Mouse (Mus musculus) spleen, embryonic (tissue): ENCODE measurements around the gene Krt13.

Experiments
- CTCF ChIA-PET: fragments of 350-600 bp; sonication (Branson Sonifier 250); formaldehyde crosslinking; loops from one replicate; lab custom pipeline; 2022; lab: Charles Lee

The Krt13 gene

GRCm38 (mm10) chr11:100112935-100113741 lies 8.2 kb downstream of the Krt13 start:
- CTCF ChIA-PET, result no interaction called here

GRCm38 (mm10) chr11:100105576-100106122 lies 15.7 kb downstream of the Krt13 start, which contains the start of gene Krt36:
Krt36 (minus strand) TSS chr11:100105626.
- CTCF ChIA-PET, result no interaction called here

DNA sequence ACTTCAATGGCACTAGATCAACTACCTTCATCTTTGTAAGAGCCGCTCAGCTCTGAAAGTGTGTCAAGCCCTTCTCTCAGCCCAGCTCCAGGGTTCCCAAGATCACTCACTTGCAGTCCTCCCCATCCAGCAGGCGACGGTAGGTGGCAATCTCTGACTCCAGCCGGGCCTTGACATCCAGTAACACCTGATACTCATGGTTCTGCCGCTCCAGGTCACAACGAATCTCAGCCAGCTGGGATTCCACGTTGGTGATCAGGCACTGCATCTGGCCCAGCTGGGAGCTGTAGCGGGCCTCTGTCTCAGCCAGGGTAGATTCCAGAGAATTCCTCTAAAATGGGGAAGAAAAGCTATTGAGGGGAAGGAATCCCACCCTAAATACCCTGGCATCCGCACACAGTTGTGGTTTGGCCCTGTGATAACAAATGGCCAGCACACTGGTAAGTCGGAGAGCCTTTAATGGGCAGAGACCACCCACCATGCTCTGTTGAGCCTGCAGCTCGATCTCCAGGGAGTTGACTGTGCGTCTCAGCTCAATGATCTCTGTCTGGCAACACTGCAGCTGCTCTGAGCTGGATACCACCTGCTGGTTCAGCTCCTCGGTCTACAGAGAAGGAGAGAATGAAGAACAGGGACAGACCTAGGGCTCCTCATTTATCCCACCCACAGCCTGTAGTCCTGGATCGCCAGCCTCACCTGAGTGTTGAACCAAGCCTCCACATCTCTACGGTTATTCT lies 18.5 kb downstream of the Krt13 start:
- CTCF ChIA-PET, result no interaction called here

DNA sequence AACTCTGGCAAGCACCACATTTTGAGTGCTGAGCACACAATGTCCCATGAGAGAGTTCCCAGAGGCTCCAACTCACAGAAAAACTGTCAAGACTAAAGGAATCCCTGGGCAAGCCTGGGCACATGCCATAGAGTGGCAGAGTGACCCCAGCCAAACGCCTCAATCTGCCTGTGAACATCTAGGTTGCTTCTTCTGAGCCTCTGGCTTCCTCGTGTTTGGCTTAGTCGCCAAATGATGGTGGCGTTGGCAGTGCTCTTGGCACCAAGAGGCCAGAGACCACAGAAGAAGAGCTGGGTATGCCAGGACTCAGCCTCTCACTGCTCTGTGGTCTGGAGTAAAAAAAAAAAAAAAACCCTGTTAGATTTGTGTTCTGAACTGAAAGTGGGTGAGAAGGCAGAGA lies 21.0 kb downstream of the Krt13 start:
- CTCF ChIA-PET, result no interaction called here

- CTCF ChIA-PET, result no interaction called here
These were observed 23.5 kb downstream of the Krt13 start for GRCm38 (mm10) chr11:100097819-100098218.

DNA sequence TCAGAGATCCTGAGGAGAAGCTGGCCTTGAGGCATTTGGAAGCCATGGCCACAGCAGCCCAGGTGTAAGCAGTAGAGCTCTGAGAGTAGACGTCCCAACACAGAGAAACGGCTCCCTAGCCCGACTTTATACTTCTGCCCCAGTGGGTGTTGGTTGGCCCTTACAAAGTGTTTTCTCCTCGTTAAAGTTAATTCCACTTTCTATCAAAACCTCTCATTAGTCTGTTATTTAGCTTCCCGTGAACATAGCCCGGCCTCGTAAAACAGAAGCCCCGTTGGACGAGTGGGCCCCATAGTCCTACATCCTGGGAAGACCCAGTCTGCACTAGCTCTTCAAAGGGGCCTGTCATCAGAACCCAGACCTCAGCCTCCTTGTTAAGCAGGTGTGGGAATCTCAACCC lies 25.2 kb downstream of the Krt13 start, which contains the start of gene Krt35:
Gene Krt35 (minus strand): TSS at position 101 of the 400 bp plus-strand sequence.
- CTCF ChIA-PET, result no interaction called here

GRCm38 (mm10) chr11:100088378-100089025 lies 32.9 kb downstream of the Krt13 start:
- CTCF ChIA-PET, result no interaction called here

- CTCF ChIA-PET, result no interaction called here
These were observed 33.5 kb downstream of the Krt13 start, which contains the start of gene Krt32 for GRCm38 (mm10) chr11:100087861-100088260. Krt32 (minus strand) TSS chr11:100088226.

- CTCF ChIA-PET, result no interaction called here
These were observed 47.5 kb downstream of the Krt13 start for GRCm38 (mm10) chr11:100073873-100074272.
